ENCODE assay signal across 12 mouse cellular contexts in genomic region chr12:98370771-98371170, GRCm38 (mm10).
"Had no signal": no experiment of that assay in that cellular context is flagged by ENCODE, and none has a peak within 500 bp of the region (broad histone marks: within the 10 kb centered on the region; RNA-seq: fewer than 3 reads in every experiment).

No protein-coding gene starts in this region.

- ATAC-seq: liver, postnatal 0 days; midbrain, embryonic 15.5 days had no signal

- DNase-seq: kidney, adult 18-20 months; kidney, adult 9 months; kidney, postnatal 14 days; kidney, postnatal 4 days; left cerebral cortex, postnatal 4 days; liver, postnatal 0 days; lung, postnatal 14 days; retina, postnatal 1 day; right cerebral cortex, postnatal 25 days; spleen, adult 18-20 months; thymus, postnatal 36 days had no signal
